Mouse (Mus musculus) thymus, adult 2 months (tissue): ENCODE data around the gene Gm28230.

Source experiments
- CTCF ChIP-seq: fragments of 200-500 bp; IDR thresholded peaks from 2 replicates; pipeline ENCODE4 v1.5.1; 2012; ENCODE audit warnings: mild to moderate bottlenecking, control low read depth, low read length, moderate library complexity, borderline replicate concordance; ENCODE audit not compliant: control insufficient read depth, poor library complexity, insufficient read depth; ENCODE audit errors: extremely low read depth
- POLR2A ChIP-seq: fragments of 200-500 bp; IDR thresholded peaks from 2 replicates; pipeline ENCODE4 v1.6.1; 2012; ENCODE audit warnings: mild to moderate bottlenecking, low read length, control low read depth, moderate library complexity; ENCODE audit not compliant: control insufficient read depth, poor library complexity, insufficient read depth; ENCODE audit errors: extremely low read depth

- TF ChIP-seq CTCF (no peak), POLR2A (no peak)
Observed at GRCm38 (mm10) chr2:74777536-74778275, 51.2 kb downstream of the Gm28230 start.
